7 mouse cellular contexts compared by ENCODE assay signal in genomic region chr3:135437758-135438495, GRCm38 (mm10). TPM values are rescaled to one million over a fixed set of nuclear protein-coding genes. Genes with fewer than 3 reads are reported as not detected.
A peak's percentile ranks its signal among the peaks of the same experiment; 100 is the strongest.
DNase-seq lines count a peak whose midpoint lies in the region; ATAC-seq lines count a peak whose summit lies in the region.

Gene Ube2d3 (plus strand): TSS chr3:135438149.

- H3K4me1 ChIP-seq in embryonic facial prominence, embryonic 11.5 days (ENCODE audit: control insufficient read depth, insufficient read depth, low read length), result no peaks in the 10 kb centered on the region
- H3K4me1 ChIP-seq in limb, embryonic 10.5 days, result peaks cover 27% of the 10 kb centered on the region
- H3K4me1 ChIP-seq in midbrain, embryonic 13.5 days (replicated peaks), result peaks cover 30% of the 10 kb centered on the region

- H3K4me3 ChIP-seq in embryonic facial prominence, embryonic 11.5 days (ENCODE audit: low read depth, low read length), result peak within 1 kb of the TSS; percentile 80
- H3K4me3 ChIP-seq in limb, embryonic 10.5 days, result peak within 1 kb of the TSS; percentile 99
- peak within 1 kb of the TSS; percentile 77 for H3K4me3 ChIP-seq in midbrain, embryonic 13.5 days (replicated peaks)

- under 1% methylated on average over 55 of the region's 56 CpGs for WGBS in embryonic facial prominence, embryonic 11.5 days
- under 1% methylated on average over 56 of the region's 56 CpGs for WGBS in limb, embryonic 10.5 days
- WGBS in midbrain, embryonic 13.5 days, result under 1% methylated on average over 56 of the region's 56 CpGs

- ATAC-seq in embryonic facial prominence, embryonic 11.5 days (replicated peaks; ENCODE audit: insufficient number of reproducible peaks, low FRiP score, low TSS enrichment, low read depth), result peak; percentile 93
- peak; percentile 69 for ATAC-seq in granulocyte monocyte progenitor cell, adult 5-6 weeks (replicated peaks; ENCODE audit: poor library complexity, severe bottlenecking)
- ATAC-seq in midbrain, embryonic 13.5 days, result peak; percentile 95

- no peaks in the 10 kb centered on the region for H3K36me3 ChIP-seq in embryonic facial prominence, embryonic 11.5 days (replicated peaks; ENCODE audit: control insufficient read depth, insufficient read depth, low read depth, low read length)
- H3K36me3 ChIP-seq in limb, embryonic 10.5 days, result peaks cover 33% of the 10 kb centered on the region
- H3K36me3 ChIP-seq in midbrain, embryonic 13.5 days, result no peaks in the 10 kb centered on the region

- no peaks in the 10 kb centered on the region for H3K27me3 ChIP-seq in embryonic facial prominence, embryonic 11.5 days (ENCODE audit: control insufficient read depth, insufficient read depth, low read length)
- no peaks in the 10 kb centered on the region for H3K27me3 ChIP-seq in limb, embryonic 10.5 days (ENCODE audit: low read depth, poor library complexity, severe bottlenecking)
- no peaks in the 10 kb centered on the region for H3K27me3 ChIP-seq in midbrain, embryonic 13.5 days

- H3K4me2 ChIP-seq in embryonic facial prominence, embryonic 11.5 days (ENCODE audit: low read depth, low read length), result peak within 1 kb of the TSS; percentile 46
- H3K4me2 ChIP-seq in midbrain, embryonic 13.5 days (replicated peaks), result peak within 1 kb of the TSS; percentile 92

- peak; percentile 99 for DNase-seq in adrenal gland, postnatal 14 days
- peak; percentile 98 for DNase-seq in embryonic facial prominence, embryonic 11.5 days (ENCODE audit: low spot score)
- peak; percentile 100 for DNase-seq in kidney, adult 11 months
- DNase-seq in limb, embryonic 10.5 days (ENCODE audit: low spot score), result peak; percentile 98
- peak; percentile 98 for DNase-seq in spleen, adult 12 weeks (ENCODE audit: low spot score)

- H3K9me3 ChIP-seq in embryonic facial prominence, embryonic 11.5 days (replicated peaks; ENCODE audit: control insufficient read depth, low read length), result no peaks in the 10 kb centered on the region
- H3K9me3 ChIP-seq in limb, embryonic 10.5 days (replicated peaks), result no peaks in the 10 kb centered on the region
- H3K9me3 ChIP-seq in midbrain, embryonic 13.5 days, result no peaks in the 10 kb centered on the region

- H3K27ac ChIP-seq in embryonic facial prominence, embryonic 11.5 days (replicated peaks; ENCODE audit: low read depth, low read length), result peak within 1 kb of the TSS; percentile 99
- H3K27ac ChIP-seq in limb, embryonic 10.5 days, result peak within 1 kb of the TSS; percentile 100
- H3K27ac ChIP-seq in midbrain, embryonic 13.5 days, result peak within 1 kb of the TSS; percentile 100

- H3K9ac ChIP-seq in embryonic facial prominence, embryonic 11.5 days (replicated peaks; ENCODE audit: low read length), result peak within 1 kb of the TSS; percentile 93
- peak within 1 kb of the TSS; percentile 88 for H3K9ac ChIP-seq in midbrain, embryonic 13.5 days (replicated peaks)

RNA-seq across cellular contexts. Expression of gene Ube2d3, which starts in this region (rescaled TPM):
- 378 and 407 TPM in 2 replicates for total RNA-seq in adrenal gland, postnatal 14 days (2021)
- 676 and 720 TPM in 2 replicates for polyA plus RNA-seq in embryonic facial prominence, embryonic 11.5 days (2014; fragmentation: Nextera tagmentation; extraction: Ambion mirVana)
- total RNA-seq in granulocyte monocyte progenitor cell, adult 5-6 weeks (2014; fragmentation: Nextera tagmentation), result 413 and 488 TPM in 2 replicates
- 457 and 710 TPM in 2 replicates for total RNA-seq in granulocyte monocyte progenitor cell, adult 5-6 weeks (2017)
- polyA plus RNA-seq in limb, embryonic 10.5 days (2016; fragmentation: Nextera tagmentation; extraction: Ambion mirVana), result 530 and 546 TPM in 2 replicates
- polyA plus RNA-seq in midbrain, embryonic 13.5 days (2015; fragmentation: Nextera tagmentation; extraction: Ambion mirVana), result 433 and 444 TPM in 2 replicates

Comparison
In these comparisons a context has a peak if more than half of its experiments do, and no peak if none do; other contexts are left out.
1. Peak in every context shown above with its lines: DNase-seq, ATAC-seq, H3K4me3 ChIP-seq and H3K27ac ChIP-seq.